Mouse (Mus musculus): ENCODE data around the gene Cdkn2c. TPM values are rescaled to one million over a fixed set of nuclear protein-coding genes. Genes with fewer than 3 reads are reported as not detected.
A peak's percentile ranks its signal among the peaks of the same experiment; 100 is the strongest.
"Not testable (repeated sequence)": the region's sequence is repeated elsewhere in the genome, so short reads cannot be mapped to it uniquely, and the experiment has no call there.

Gene Cdkn2c
- polyA plus RNA-seq (2014; fragmentation: Nextera tagmentation; extraction: Ambion mirVana), result 2.9 and 4.1 TPM in 2 replicates

- H3K36me3 ChIP-seq (ENCODE audit: control insufficient read depth, insufficient read depth, low read length), result no peaks in the 10 kb centered on the region
- H3K4me2 ChIP-seq (ENCODE audit: low read depth), result peak within 1 kb of the TSS; percentile 64
- H3K4me3 ChIP-seq (ENCODE audit: low read depth, low read length), result peak within 1 kb of the TSS; percentile 65
- under 1% methylated on average over 58 of the region's 64 CpGs for WGBS
- DNase-seq (ENCODE audit: low spot score) (peak; percentile 91), ATAC-seq (ENCODE audit: insufficient read depth, low FRiP score, low TSS enrichment) (peak; percentile 92)
- H3K9me3 ChIP-seq (ENCODE audit: control insufficient read depth, low read length), result no peaks in the 10 kb centered on the region
- no peaks in the 10 kb centered on the region for H3K4me1 ChIP-seq (ENCODE audit: control insufficient read depth, insufficient read depth, low read length)
- peak within 1 kb of the TSS; percentile 64; the same call in 1 of the 2 replicates for H3K27ac ChIP-seq (ENCODE audit: low read depth, low read length)
- peak within 1 kb of the TSS; percentile 85 for H3K9ac ChIP-seq (ENCODE audit: low read length)
- peaks cover 30% of the 10 kb centered on the region for H3K27me3 ChIP-seq (ENCODE audit: control insufficient read depth, insufficient read depth, low read length)
These were observed at the start of gene Cdkn2c for GRCm38 (mm10) chr4:109666461-109667269. Cdkn2c (minus strand) TSS chr4:109667189.

DNA sequence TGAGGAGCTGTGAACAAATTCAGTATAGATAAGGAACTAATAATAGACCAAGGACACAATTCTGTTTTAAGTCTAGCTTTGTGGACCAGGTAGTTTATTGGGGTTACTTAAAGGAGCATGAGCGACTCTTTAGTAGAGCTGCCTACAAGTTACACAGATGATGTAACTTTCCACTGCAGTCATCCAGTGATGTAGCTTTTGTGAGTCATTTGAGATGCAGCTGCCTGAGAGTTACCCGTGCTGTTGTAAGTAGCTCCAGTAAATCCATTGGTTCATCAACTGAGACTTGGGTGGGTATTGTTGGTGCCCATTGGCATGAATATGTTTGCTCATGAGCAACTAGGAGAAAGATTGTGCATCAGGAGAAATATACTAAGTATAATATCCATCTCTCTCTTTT, 38.4 kb upstream of the Cdkn2c start:
- no peaks in the 10 kb centered on the region for H3K9me3 ChIP-seq (ENCODE audit: control insufficient read depth, low read length)
- no peak overlapping the region for H3K27ac ChIP-seq (ENCODE audit: low read depth, low read length)
- no peak overlapping the region for H3K9ac ChIP-seq (ENCODE audit: low read length)
- H3K27me3 ChIP-seq (ENCODE audit: control insufficient read depth, insufficient read depth, low read length), result no peaks in the 10 kb centered on the region
- WGBS, result 96% methylated on average over 2 of the region's 2 CpGs
- ATAC-seq (ENCODE audit: insufficient read depth, low FRiP score, low TSS enrichment) (no peak), DNase-seq (ENCODE audit: low spot score) (no peak)
- no peaks in the 10 kb centered on the region for H3K4me1 ChIP-seq (ENCODE audit: control insufficient read depth, insufficient read depth, low read length)
- no peak overlapping the region for H3K4me2 ChIP-seq (ENCODE audit: low read depth)
- H3K4me3 ChIP-seq (ENCODE audit: low read depth, low read length), result no peak overlapping the region
- H3K36me3 ChIP-seq (ENCODE audit: control insufficient read depth, insufficient read depth, low read length), result no peaks in the 10 kb centered on the region

DNA sequence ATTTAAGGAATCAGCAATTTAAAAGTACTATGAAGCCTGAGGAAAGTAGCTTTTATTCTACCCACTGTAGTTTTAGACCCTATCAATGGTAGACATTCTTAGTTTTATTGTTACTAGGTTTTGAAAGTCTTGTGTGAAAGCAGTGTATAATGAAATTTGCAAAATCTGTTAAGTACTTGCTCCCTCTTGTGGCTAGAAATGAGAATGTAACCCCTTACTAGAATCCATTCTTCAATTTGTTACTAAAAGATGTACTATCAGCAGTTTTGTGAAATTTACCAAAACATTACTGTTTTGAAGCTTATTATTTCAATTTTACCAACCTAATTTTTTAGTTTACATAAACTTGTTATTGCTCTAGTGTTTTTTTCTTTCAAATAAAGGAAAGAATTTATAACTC, 36.6 kb upstream of the Cdkn2c start:
- DNase-seq (ENCODE audit: low spot score) (no peak), ATAC-seq (ENCODE audit: insufficient read depth, low FRiP score, low TSS enrichment) (no peak)
- Histone ChIP-seq H3K27ac (ENCODE audit: low read depth, low read length) (no peak overlapping the region), H3K27me3 (ENCODE audit: control insufficient read depth, insufficient read depth, low read length) (no peaks in the 10 kb centered on the region), H3K4me1 (ENCODE audit: control insufficient read depth, insufficient read depth, low read length) (no peaks in the 10 kb centered on the region), H3K4me3 (ENCODE audit: low read depth, low read length) (no peak overlapping the region), H3K9me3 (ENCODE audit: control insufficient read depth, low read length) (no peaks in the 10 kb centered on the region), H3K36me3 (ENCODE audit: control insufficient read depth, insufficient read depth, low read length) (no peaks in the 10 kb centered on the region), H3K4me2 (ENCODE audit: low read depth) (no peak overlapping the region), H3K9ac (ENCODE audit: low read length) (no peak overlapping the region)

GRCm38 (mm10) chr4:109700727-109701126, 33.7 kb upstream of the Cdkn2c start:
- 90% methylated on average over 3 of the region's 3 CpGs for WGBS

DNA sequence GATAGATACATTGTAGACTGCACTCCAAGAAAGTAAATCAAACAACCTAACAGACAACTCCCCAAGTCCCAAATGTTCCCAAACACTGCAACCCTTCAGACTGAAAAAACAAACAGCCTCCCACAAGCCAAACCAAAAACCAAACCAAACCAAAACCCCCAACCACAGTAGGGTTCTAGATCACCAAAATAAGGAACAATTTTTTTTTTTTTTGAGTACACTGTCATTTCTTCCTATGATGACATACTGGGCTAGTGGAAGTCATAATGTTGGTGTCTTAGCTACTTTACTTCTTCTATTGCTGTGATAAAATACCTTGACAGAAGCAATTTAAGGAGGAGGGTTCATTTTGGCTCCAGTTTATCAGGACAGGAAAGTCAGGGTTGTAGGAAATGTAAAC, 25.7 kb upstream of the Cdkn2c start:
- DNase-seq (ENCODE audit: low spot score) (no peak), ATAC-seq (ENCODE audit: insufficient read depth, low FRiP score, low TSS enrichment) (no peak)
- Histone ChIP-seq H3K4me2 (ENCODE audit: low read depth) (no peak overlapping the region), H3K27me3 (ENCODE audit: control insufficient read depth, insufficient read depth, low read length) (no peaks in the 10 kb centered on the region), H3K36me3 (ENCODE audit: control insufficient read depth, insufficient read depth, low read length) (no peaks in the 10 kb centered on the region), H3K9me3 (ENCODE audit: control insufficient read depth, low read length) (0 out of 2 replicates have a peak, but pooled peaks cover 3% of the 10 kb centered on the region), H3K9ac (ENCODE audit: low read length) (no peak overlapping the region), H3K4me3 (ENCODE audit: low read depth, low read length) (no peak overlapping the region), H3K4me1 (ENCODE audit: control insufficient read depth, insufficient read depth, low read length) (no peaks in the 10 kb centered on the region), H3K27ac (ENCODE audit: low read depth, low read length) (no peak overlapping the region)

More at GRCm38 (mm10) chr4:109700727-109701126, 33.7 kb upstream of the Cdkn2c start:
- H3K9me3 ChIP-seq (ENCODE audit: control insufficient read depth, low read length); DNase-seq (ENCODE audit: low spot score); H3K4me2 ChIP-seq (ENCODE audit: low read depth); ATAC-seq (ENCODE audit: insufficient read depth, low FRiP score, low TSS enrichment); H3K9ac ChIP-seq (ENCODE audit: low read length); H3K4me1 ChIP-seq (ENCODE audit: control insufficient read depth, insufficient read depth, low read length); H3K27ac ChIP-seq (ENCODE audit: low read depth, low read length); H3K36me3 ChIP-seq (ENCODE audit: control insufficient read depth, insufficient read depth, low read length); H3K4me3 ChIP-seq (ENCODE audit: low read depth, low read length); H3K27me3 ChIP-seq (ENCODE audit: control insufficient read depth, insufficient read depth, low read length): not testable (repeated sequence)

- Histone ChIP-seq H3K4me2 (ENCODE audit: low read depth) (no peak overlapping the region), H3K9ac (ENCODE audit: low read length) (no peak overlapping the region), H3K27ac (ENCODE audit: low read depth, low read length) (no peak overlapping the region), H3K9me3 (ENCODE audit: control insufficient read depth, low read length) (no peaks in the 10 kb centered on the region), H3K4me3 (ENCODE audit: low read depth, low read length) (no peak overlapping the region), H3K27me3 (ENCODE audit: control insufficient read depth, insufficient read depth, low read length) (no peaks in the 10 kb centered on the region), H3K4me1 (ENCODE audit: control insufficient read depth, insufficient read depth, low read length) (no peaks in the 10 kb centered on the region), H3K36me3 (ENCODE audit: control insufficient read depth, insufficient read depth, low read length) (no peaks in the 10 kb centered on the region)
- ATAC-seq (ENCODE audit: insufficient read depth, low FRiP score, low TSS enrichment) (no peak), DNase-seq (ENCODE audit: low spot score) (no peak)
- 72% methylated on average over 2 of the region's 2 CpGs for WGBS
These were observed 16.6 kb upstream of the Cdkn2c start for GRCm38 (mm10) chr4:109683561-109683960.

DNA sequence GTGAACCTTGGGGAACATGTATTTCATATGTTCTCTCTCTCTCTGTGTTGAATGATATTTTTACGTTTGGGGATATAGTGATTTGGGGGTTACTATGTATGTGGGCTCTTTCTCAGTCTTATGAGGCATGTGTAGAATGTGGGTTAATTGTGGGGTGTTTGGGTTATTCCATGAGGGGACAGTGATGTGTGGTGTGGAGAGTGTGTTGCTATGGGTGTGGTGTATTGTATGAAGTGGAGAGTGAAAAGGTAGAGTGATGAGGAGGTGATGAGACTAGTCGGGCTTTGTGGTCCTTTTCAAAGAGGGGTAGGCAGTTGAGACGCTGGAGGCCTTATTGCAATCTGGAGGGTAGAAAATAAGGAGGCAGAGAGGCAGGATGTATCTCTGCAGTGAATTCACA, 10.2 kb upstream of the Cdkn2c start:
- DNase-seq (ENCODE audit: low spot score), result no peak
- Histone ChIP-seq H3K9ac (ENCODE audit: low read length) (peak overlapping the region; percentile 83), H3K36me3 (ENCODE audit: control insufficient read depth, insufficient read depth, low read length) (no peaks in the 10 kb centered on the region), H3K4me1 (ENCODE audit: control insufficient read depth, insufficient read depth, low read length) (peaks cover 4% of the 10 kb centered on the region; the same call in 1 of the 2 replicates), H3K27ac (ENCODE audit: low read depth, low read length) (peak overlapping the region; percentile 92), H3K27me3 (ENCODE audit: control insufficient read depth, insufficient read depth, low read length) (no peaks in the 10 kb centered on the region), H3K4me2 (ENCODE audit: low read depth) (peak overlapping the region; percentile 71), H3K4me3 (ENCODE audit: low read depth, low read length) (peak overlapping the region; percentile 86), H3K9me3 (ENCODE audit: control insufficient read depth, low read length) (no peaks in the 10 kb centered on the region)
- no peak for ATAC-seq (ENCODE audit: insufficient read depth, low FRiP score, low TSS enrichment)
- WGBS, result 0% methylated on average over 3 of the region's 3 CpGs

- WGBS, result 0% methylated on average over 94 of the region's 107 CpGs
- H3K4me1 ChIP-seq (ENCODE audit: control insufficient read depth, insufficient read depth, low read length), result peaks cover 4% of the 10 kb centered on the region; the same call in 1 of the 2 replicates
- H3K4me2 ChIP-seq (ENCODE audit: low read depth), result peak within 1 kb of the TSS; percentile 71
- peak; percentile 95 for ATAC-seq (ENCODE audit: insufficient read depth, low FRiP score, low TSS enrichment)
- no peaks in the 10 kb centered on the region for H3K36me3 ChIP-seq (ENCODE audit: control insufficient read depth, insufficient read depth, low read length)
- peak within 1 kb of the TSS; percentile 86 for H3K4me3 ChIP-seq (ENCODE audit: low read depth, low read length)
- no peaks in the 10 kb centered on the region for H3K27me3 ChIP-seq (ENCODE audit: control insufficient read depth, insufficient read depth, low read length)
- peak within 1 kb of the TSS; percentile 92 for H3K27ac ChIP-seq (ENCODE audit: low read depth, low read length)
- peak within 1 kb of the TSS; percentile 83 for H3K9ac ChIP-seq (ENCODE audit: low read length)
- peak; percentile 97 for DNase-seq (ENCODE audit: low spot score)
- no peaks in the 10 kb centered on the region for H3K9me3 ChIP-seq (ENCODE audit: control insufficient read depth, low read length)
These were observed 9.5 kb upstream of the Cdkn2c start, which contains the start of gene Faf1 for GRCm38 (mm10) chr4:109676218-109677215. Faf1 (plus strand) TSS chr4:109676588.

All from neural tube, embryonic 11.5 days (tissue).